Mouse (Mus musculus): ENCODE results near the gene 1700007K13Rik. TPM values are rescaled to one million over a fixed set of nuclear protein-coding genes. Genes with fewer than 3 reads are reported as not detected.
A peak's percentile ranks its signal among the peaks of the same experiment; 100 is the strongest.

1700007K13Rik gene
- polyA plus RNA-seq, 2 experiments, result not detected

DNA sequence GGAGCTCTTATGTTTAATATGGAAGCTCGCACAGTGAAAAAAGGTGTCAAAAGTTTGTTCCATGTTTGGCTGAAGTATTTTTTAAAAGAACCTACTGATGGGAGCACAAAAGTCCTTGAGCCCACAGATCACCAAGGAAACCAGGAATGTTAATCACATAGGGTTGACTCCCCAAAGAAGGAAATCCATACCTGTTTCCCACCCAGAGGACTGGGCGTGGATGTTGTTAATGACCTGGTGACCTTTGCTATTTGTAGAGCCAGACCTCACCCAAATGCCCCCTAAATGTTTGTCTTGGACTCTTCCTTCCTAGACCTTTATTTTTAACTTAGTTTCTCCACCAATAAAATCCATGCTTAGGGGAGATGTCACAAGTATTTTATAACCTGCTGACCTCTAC lies 4.5 kb upstream of the 1700007K13Rik start:
- TF ChIP-seq EP300 (IDR thresholded peaks at IDR 0.05; ENCODE audit: low read depth) (no peak), CTCF (IDR thresholded peaks at IDR 0.05; ENCODE audit: low read depth) (no peak)
- no peak for ATAC-seq (ENCODE audit: insufficient read depth)
- peaks cover 0 to 10% of the 10 kb centered on the region in 2 experiments; a peak in 2 of 4 replicates for H3K4me1 ChIP-seq (replicated peaks; ENCODE audit: control insufficient read depth in 2 of 2, insufficient read depth in 2 of 2, low read length in 1 of 2)
- H3K27ac ChIP-seq, result no peak overlapping the region
- H3K9ac ChIP-seq (replicated peaks), result no peak overlapping the region
- H3K36me3 ChIP-seq (replicated peaks; ENCODE audit: control insufficient read depth, insufficient read depth, low read depth), result peaks cover 8% of the 10 kb centered on the region
- H3K4me3 ChIP-seq (ENCODE audit: insufficient read depth in 1 of 2, low read depth in 2 of 2, low read length in 2 of 2), result no peak overlapping the region
- H3K27me3 ChIP-seq (ENCODE audit: control insufficient read depth, insufficient read depth, low read length), result peaks cover 7% of the 10 kb centered on the region; the same call in 1 of the 2 replicates
- DNase-seq (ENCODE audit: low read depth in 3 of 3, low spot score in 3 of 3), result no peak
- WGBS (ENCODE audit: insufficient replicate concordance), result 74% methylated on average over 2 of the region's 2 CpGs
- no peak overlapping the region for H3K4me2 ChIP-seq (ENCODE audit: low read depth)
- H3K9me3 ChIP-seq (ENCODE audit: control insufficient read depth, low read length), result no peaks in the 10 kb centered on the region

DNA sequence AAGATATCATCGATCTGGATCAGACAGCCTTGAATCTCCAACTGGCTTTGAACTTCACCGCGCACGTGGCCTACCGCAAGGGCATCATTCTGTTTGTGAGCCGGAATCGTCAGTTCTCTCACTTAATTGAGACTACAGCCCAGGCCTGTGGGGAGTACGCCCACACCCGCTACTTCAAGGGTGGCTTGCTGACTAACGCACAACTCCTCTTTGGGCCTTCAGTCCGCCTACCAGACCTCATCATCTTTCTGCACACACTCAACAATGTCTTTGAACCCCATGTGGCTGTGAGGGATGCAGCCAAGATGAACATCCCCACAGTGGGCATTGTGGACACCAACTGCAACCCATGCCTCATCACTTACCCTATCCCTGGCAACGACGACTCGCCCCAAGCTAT lies 3.3 kb upstream of the 1700007K13Rik start:
- Histone ChIP-seq H3K36me3 (replicated peaks; ENCODE audit: control insufficient read depth, insufficient read depth, low read depth) (peaks cover 8% of the 10 kb centered on the region), H3K4me1 (replicated peaks; ENCODE audit: control insufficient read depth in 2 of 2, insufficient read depth in 2 of 2, low read length in 1 of 2) (peaks cover 0 to 10% of the 10 kb centered on the region in 2 experiments; a peak in 2 of 4 replicates), H3K27me3 (ENCODE audit: control insufficient read depth, insufficient read depth, low read length) (peaks cover 11% of the 10 kb centered on the region), H3K4me2 (ENCODE audit: low read depth) (no peak overlapping the region), H3K9me3 (ENCODE audit: control insufficient read depth, low read length) (no peaks in the 10 kb centered on the region), H3K9ac (replicated peaks) (no peak overlapping the region), H3K27ac (no peak overlapping the region), H3K4me3 (ENCODE audit: insufficient read depth in 1 of 2, low read depth in 2 of 2, low read length in 2 of 2) (no peak overlapping the region)
- no peak for DNase-seq (ENCODE audit: low read depth in 3 of 3, low spot score in 3 of 3)
- no peak for TF ChIP-seq CTCF (IDR thresholded peaks at IDR 0.05; ENCODE audit: low read depth)
- no peak for TF ChIP-seq EP300 (IDR thresholded peaks at IDR 0.05; ENCODE audit: low read depth)
- 84% methylated on average over 14 of the region's 14 CpGs for WGBS (ENCODE audit: insufficient replicate concordance)
- ATAC-seq (ENCODE audit: insufficient read depth), result no peak

DNA sequence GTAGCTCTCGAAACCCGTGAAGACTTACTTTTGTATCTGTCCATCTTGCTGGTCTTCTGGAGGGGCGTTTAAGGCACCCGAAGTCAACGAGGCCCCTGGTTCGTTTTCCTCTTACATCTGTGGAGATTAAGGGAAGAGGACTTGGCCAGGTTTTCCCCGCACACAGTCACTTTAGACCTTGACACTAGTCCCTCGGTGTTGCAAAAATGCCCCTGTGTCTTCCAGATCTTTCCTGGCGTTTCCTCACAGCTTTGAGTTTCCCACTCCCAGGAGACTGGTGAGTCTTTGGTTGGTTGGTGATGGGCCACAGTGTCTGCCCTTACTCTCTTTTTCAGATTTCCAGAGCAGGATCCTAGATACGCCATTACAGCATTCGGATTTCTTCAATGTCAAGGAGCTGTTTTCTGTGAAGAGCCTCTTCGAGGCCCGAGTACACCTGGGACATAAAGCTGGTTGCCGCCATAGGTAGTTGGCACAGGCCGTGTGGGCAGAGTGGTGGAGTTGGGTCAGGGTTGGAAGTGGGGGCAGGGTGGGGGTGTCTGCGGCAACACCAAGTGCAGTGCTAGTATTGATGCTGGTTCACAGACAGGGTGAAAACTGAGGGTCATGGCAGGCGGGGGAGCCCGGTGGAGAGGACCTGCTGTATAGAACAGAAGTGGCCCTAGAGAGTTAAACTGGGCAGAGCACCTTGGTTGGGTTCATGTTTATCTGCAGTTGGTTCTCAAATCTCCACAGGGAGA lies 2.5 kb upstream of the 1700007K13Rik start:
- Histone ChIP-seq H3K27ac (no peak overlapping the region), H3K4me3 (ENCODE audit: insufficient read depth in 1 of 2, low read depth in 2 of 2, low read length in 2 of 2) (peak overlapping the region; percentile 79 to 90), H3K4me1 (replicated peaks; ENCODE audit: control insufficient read depth in 2 of 2, insufficient read depth in 2 of 2, low read length in 1 of 2) (peaks cover 0 to 10% of the 10 kb centered on the region in 2 experiments; a peak in 2 of 4 replicates), H3K27me3 (ENCODE audit: control insufficient read depth, insufficient read depth, low read length) (peaks cover 11% of the 10 kb centered on the region), H3K9ac (replicated peaks) (peak overlapping the region; percentile 83), H3K36me3 (replicated peaks; ENCODE audit: control insufficient read depth, insufficient read depth, low read depth) (peaks cover 8% of the 10 kb centered on the region), H3K9me3 (ENCODE audit: control insufficient read depth, low read length) (no peaks in the 10 kb centered on the region), H3K4me2 (ENCODE audit: low read depth) (peak overlapping the region; percentile 74)
- ATAC-seq (ENCODE audit: insufficient read depth), result no peak
- no peak for DNase-seq (ENCODE audit: low read depth in 3 of 3, low spot score in 3 of 3)
- WGBS (ENCODE audit: insufficient replicate concordance), result 46% methylated on average over 18 of the region's 18 CpGs
- no peak for TF ChIP-seq EP300 (IDR thresholded peaks at IDR 0.05; ENCODE audit: low read depth)
- no peak for TF ChIP-seq CTCF (IDR thresholded peaks at IDR 0.05; ENCODE audit: low read depth)

DNA sequence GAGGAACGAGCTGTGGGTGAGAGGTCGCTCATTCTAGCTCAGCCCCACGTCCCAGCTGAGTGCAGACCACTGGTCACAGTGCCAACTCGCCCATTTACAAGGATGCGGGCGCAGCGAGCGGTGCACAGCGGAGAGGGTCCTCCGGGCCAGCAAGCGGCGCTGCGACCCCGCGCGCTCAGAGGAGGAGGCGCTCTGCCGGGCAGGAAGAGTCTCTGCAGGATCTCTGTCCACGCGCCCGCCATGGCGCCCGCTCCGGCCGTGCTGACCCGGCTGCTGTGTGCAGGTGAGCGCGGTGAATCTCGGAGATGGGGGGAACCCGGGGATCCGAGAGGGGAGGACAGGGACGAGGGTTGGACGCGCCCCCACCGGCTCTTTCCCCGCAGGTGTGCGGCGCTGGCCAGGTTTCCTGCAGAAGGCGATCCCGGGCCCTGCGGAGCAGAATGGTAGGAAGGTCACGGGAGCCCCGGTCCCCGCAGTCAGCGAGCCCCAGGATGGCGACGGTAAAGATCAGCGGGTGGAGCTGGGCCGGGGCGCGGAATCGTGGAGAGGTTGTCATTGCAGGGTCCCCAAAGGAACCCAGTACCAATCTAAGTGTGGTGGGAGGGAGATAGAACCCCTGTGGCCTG lies 1.8 kb upstream of the 1700007K13Rik start, which contains the start of gene Mrps2:
Mrps2 (plus strand) TSS at position 207 of the 626 bp plus-strand sequence.
- TF ChIP-seq EP300 (IDR thresholded peaks at IDR 0.05; ENCODE audit: low read depth) (no peak), CTCF (IDR thresholded peaks at IDR 0.05; ENCODE audit: low read depth) (peak; percentile 88)
- H3K4me1 ChIP-seq (replicated peaks; ENCODE audit: control insufficient read depth in 2 of 2, insufficient read depth in 2 of 2, low read length in 1 of 2), result peaks cover 0 to 10% of the 10 kb centered on the region in 2 experiments; a peak in 2 of 4 replicates
- H3K9me3 ChIP-seq (ENCODE audit: control insufficient read depth, low read length), result no peaks in the 10 kb centered on the region
- peak within 1 kb of the TSS; percentile 79 to 90 for H3K4me3 ChIP-seq (ENCODE audit: insufficient read depth in 1 of 2, low read depth in 2 of 2, low read length in 2 of 2)
- H3K36me3 ChIP-seq (replicated peaks; ENCODE audit: control insufficient read depth, insufficient read depth, low read depth), result peaks cover 8% of the 10 kb centered on the region
- H3K27ac ChIP-seq, result no peak within 1 kb of the TSS
- under 1% methylated on average over 51 of the region's 52 CpGs for WGBS (ENCODE audit: insufficient replicate concordance)
- ATAC-seq (ENCODE audit: insufficient read depth) (peak; percentile 81), DNase-seq (ENCODE audit: low read depth in 3 of 3, low spot score in 3 of 3) (peak; percentile 51 to 57 (median 57))
- H3K4me2 ChIP-seq (ENCODE audit: low read depth), result peak within 1 kb of the TSS; percentile 74
- peak within 1 kb of the TSS; percentile 83 for H3K9ac ChIP-seq (replicated peaks)
- H3K27me3 ChIP-seq (ENCODE audit: control insufficient read depth, insufficient read depth, low read length), result peaks cover 11% of the 10 kb centered on the region

DNA sequence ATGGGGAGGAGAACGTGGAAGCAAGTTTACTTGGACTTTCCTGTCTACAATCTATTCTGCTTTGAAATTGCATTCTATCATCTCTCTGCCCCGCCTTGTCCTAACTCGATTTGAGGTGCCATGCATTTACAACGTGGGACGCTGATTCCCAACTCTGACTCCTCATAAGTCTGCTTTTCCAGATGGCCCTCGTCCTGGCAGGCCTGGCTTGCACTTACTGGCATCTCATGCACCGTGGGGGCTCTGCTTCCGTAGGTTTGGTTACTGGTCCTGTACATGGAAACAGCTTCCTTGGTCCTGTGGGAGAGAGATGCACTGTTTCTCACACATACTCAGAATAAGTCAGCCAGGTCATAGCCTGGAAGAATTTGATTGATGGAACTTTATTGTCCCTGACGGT lies 1.2 kb downstream of the 1700007K13Rik start:
- Histone ChIP-seq H3K4me3 (ENCODE audit: insufficient read depth in 1 of 2, low read depth in 2 of 2, low read length in 2 of 2) (no peak overlapping the region), H3K9ac (replicated peaks) (no peak overlapping the region), H3K9me3 (ENCODE audit: control insufficient read depth, low read length) (no peaks in the 10 kb centered on the region), H3K27ac (no peak overlapping the region), H3K27me3 (ENCODE audit: control insufficient read depth, insufficient read depth, low read length) (peaks cover 11% of the 10 kb centered on the region), H3K36me3 (replicated peaks; ENCODE audit: control insufficient read depth, insufficient read depth, low read depth) (peaks cover 5% of the 10 kb centered on the region), H3K4me1 (replicated peaks; ENCODE audit: control insufficient read depth in 2 of 2, insufficient read depth in 2 of 2, low read length in 1 of 2) (peaks cover 0 to 10% of the 10 kb centered on the region in 2 experiments; a peak in 2 of 4 replicates), H3K4me2 (ENCODE audit: low read depth) (no peak overlapping the region)
- TF ChIP-seq CTCF (IDR thresholded peaks at IDR 0.05; ENCODE audit: low read depth), result no peak
- TF ChIP-seq EP300 (IDR thresholded peaks at IDR 0.05; ENCODE audit: low read depth), result no peak
- ATAC-seq (ENCODE audit: insufficient read depth) (no peak), DNase-seq (ENCODE audit: low read depth in 3 of 3, low spot score in 3 of 3) (no peak)
- 67% methylated on average over 9 of the region's 9 CpGs for WGBS (ENCODE audit: insufficient replicate concordance)
